Mouse (Mus musculus) lung, postnatal 10 days (tissue): ENCODE data around the gene Capns2.

Experiments
- DNase-seq: peaks from one replicate; pipeline ENCODE4 v3.0.0; 2021

Gene Capns2

GRCm38 (mm10) chr8:92908448-92908847, 7.2 kb downstream of the Capns2 start:
- no peak for DNase-seq

GRCm38 (mm10) chr8:92911477-92911876, 10.3 kb downstream of the Capns2 start:
- no peak for DNase-seq

- DNase-seq, result no peak
Observed at GRCm38 (mm10) chr8:92913396-92913795, 12.2 kb downstream of the Capns2 start.

GRCm38 (mm10) chr8:92916082-92916481, 14.9 kb downstream of the Capns2 start:
- DNase-seq, result no peak

- DNase-seq, result no peak
Observed at GRCm38 (mm10) chr8:92921768-92922167, 20.6 kb downstream of the Capns2 start.

- no peak for DNase-seq
Observed at GRCm38 (mm10) chr8:92928986-92929385, 27.8 kb downstream of the Capns2 start.

GRCm38 (mm10) chr8:92938056-92938455, 36.8 kb downstream of the Capns2 start:
- no peak for DNase-seq

- no peak for DNase-seq
Observed at GRCm38 (mm10) chr8:92949071-92949470, 47.9 kb downstream of the Capns2 start.

GRCm38 (mm10) chr8:92950639-92951371, 49.6 kb downstream of the Capns2 start:
- no peak for DNase-seq
